Mouse (Mus musculus) small intestine, adult 2 months (tissue): Measurements from ENCODE around the gene Gcnt2.

ENCODE experiments used
- CTCF ChIP-seq: fragments of 200-500 bp; IDR thresholded peaks from 2 replicates; pipeline ENCODE4 v1.5.1; 2012; ENCODE audit warnings: low read depth, mild to moderate bottlenecking, control low read depth, inconsistent platforms, low read length, moderate library complexity, mixed read lengths; ENCODE audit not compliant: insufficient replicate concordance, insufficient read length; ENCODE audit errors: extremely low read depth
- POLR2A ChIP-seq: fragments of 200-500 bp; IDR thresholded peaks from 2 replicates; pipeline ENCODE4 v1.6.1; 2012; ENCODE audit warnings: low read depth, mild to moderate bottlenecking, control low read depth, inconsistent platforms, low read length, moderate library complexity

DNA sequence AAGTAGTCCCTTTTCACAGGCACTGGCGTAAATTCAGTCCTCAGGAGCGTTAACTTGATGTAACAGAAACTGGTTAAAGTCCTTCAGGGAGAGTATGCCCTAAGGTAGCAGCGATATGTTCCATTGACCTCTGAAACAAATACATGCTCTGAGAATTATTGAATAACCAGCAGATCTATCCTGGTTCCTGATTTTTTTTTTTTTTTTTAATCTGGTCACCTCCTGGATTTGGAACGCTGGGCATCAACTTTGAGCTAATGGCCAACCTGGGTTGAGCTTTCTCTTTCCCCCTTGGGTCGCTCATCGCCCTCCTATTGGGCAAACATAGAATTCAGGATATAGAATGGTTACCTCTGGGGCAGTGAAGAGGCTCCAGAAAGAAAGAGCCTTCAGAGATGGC, 4.3 kb upstream of the Gcnt2 start:
- TF ChIP-seq CTCF (no peak), POLR2A (no peak)
